Mouse (Mus musculus) hindbrain, postnatal 0 days (tissue): ENCODE results near the gene Parp16. TPM values are rescaled to one million over a fixed set of nuclear protein-coding genes. Genes with fewer than 3 reads are reported as not detected.

ENCODE experiments used
- ATAC-seq: fragments of 200-750 bp; cut with Nextera tagmentation; 2 replicates; pipeline ENCODE4 v1.8.0; 2017; ENCODE audit warnings: mild to moderate bottlenecking, moderate TSS enrichment, moderate library complexity
- DNase-seq: peaks from one replicate; pipeline ENCODE4 v3.0.0-alpha.2; 2015; ENCODE audit warnings: low spot score
- H3K27ac ChIP-seq: fragments of 300-500 bp; sonication (generic); 2 replicates; pipeline ENCODE4 v1.5.1; 2014; ENCODE audit warnings: mild to moderate bottlenecking
- H3K27me3 ChIP-seq: fragments of 300-500 bp; sonication (generic); 2 replicates; pipeline ENCODE4 v1.6.1; 2014; ENCODE audit warnings: low read length, mixed read lengths; ENCODE audit not compliant: insufficient read depth
- H3K36me3 ChIP-seq: fragments of 300-500 bp; sonication (generic); 2 replicates; pipeline ENCODE4 v1.6.1; 2014; ENCODE audit warnings: low read length, mixed read lengths; ENCODE audit not compliant: insufficient read depth
- H3K4me1 ChIP-seq: fragments of 300-500 bp; sonication (generic); 2 replicates; pipeline ENCODE4 v1.6.1; 2014; ENCODE audit warnings: antibody characterized with exemption, low read length, mixed read lengths; ENCODE audit not compliant: insufficient read depth
- H3K4me2 ChIP-seq: fragments of 300-500 bp; sonication (generic); 2 replicates; pipeline ENCODE4 v1.6.1; 2014; ENCODE audit warnings: low read depth, mild to moderate bottlenecking, low read length, moderate library complexity, mixed read lengths
- H3K4me3 ChIP-seq: fragments of 300-500 bp; sonication (generic); 2 replicates; pipeline ENCODE4 v1.5.1; 2014; ENCODE audit warnings: low read length
- H3K9ac ChIP-seq: fragments of 300-500 bp; sonication (generic); replicated peaks from 2 replicates; pipeline ENCODE4 v1.6.1; 2014; ENCODE audit warnings: mild to moderate bottlenecking, low read length, moderate library complexity, mixed read lengths
- H3K9me3 ChIP-seq: fragments of 300-500 bp; sonication (generic); 2 replicates; pipeline ENCODE4 v1.6.1; 2016; ENCODE audit warnings: low read length, mixed read lengths
- CTCF ChIP-seq: IDR thresholded peaks from 2 replicates; pipeline ENCODE4 v1.5.1; 2016; ENCODE audit warnings: antibody characterized with exemption, control low read depth, low read depth
- WGBS: fragments of 180-500 bp; shearing (Covaris S2); extraction: QIAGEN DNeasy Blood & Tissue Kit; methylation state at CpG from one replicate; pipeline ENCODE4 v1.1.7; 2014; 5-methylcytosine and 5-hydroxymethylcytosine counted together
- polyA plus RNA-seq: library from polyadenylated mRNA; unstranded; fragments of >200 nt; fragmentation: Nextera tagmentation; extraction: Ambion mirVana; gene quantifications from 2 replicates; pipeline ENCODE4 v1.2.1, GENCODE M21; 2015
- total RNA-seq: library from RNA; depleted of rRNA; stranded (reverse); fragments of >200 nt; gene quantifications from 2 replicates; pipeline ENCODE4 v1.2.3, GENCODE M21; 2014

Gene Parp16
- total and polyA plus RNA-seq, 2 experiments from 2014 or later: 5.9 to 6.7 TPM

- ATAC-seq (no peak), DNase-seq (no peak)
- Histone ChIP-seq H3K9ac (no peak overlapping the region), H3K27ac (no peak overlapping the region), H3K9me3 (no peaks in the 10 kb centered on the region), H3K4me3 (no peak overlapping the region), H3K4me1 (no peaks in the 10 kb centered on the region), H3K36me3 (no peaks in the 10 kb centered on the region; the same call in 1 of the 2 replicates), H3K27me3 (no peaks in the 10 kb centered on the region), H3K4me2 (no peak overlapping the region)
- WGBS: 88% methylated on average over 9 of the region's 9 CpGs
- no peak for TF ChIP-seq CTCF
These were observed 38.3 kb downstream of the Parp16 start for GRCm38 (mm10) chr9:65233243-65233985.

- ATAC-seq: no peak
- WGBS: 74% methylated on average over 3 of the region's 3 CpGs
These were observed 39.6 kb downstream of the Parp16 start for GRCm38 (mm10) chr9:65234734-65235133.

GRCm38 (mm10) chr9:65235601-65236000, 40.4 kb downstream of the Parp16 start:
- ATAC-seq (no peak), DNase-seq (no peak)
- Histone ChIP-seq H3K4me2 (no peak overlapping the region), H3K36me3 (no peaks in the 10 kb centered on the region; the same call in 1 of the 2 replicates), H3K9ac (no peak overlapping the region), H3K4me3 (no peak overlapping the region), H3K27ac (no peak overlapping the region), H3K4me1 (no peaks in the 10 kb centered on the region), H3K27me3 (no peaks in the 10 kb centered on the region), H3K9me3 (no peaks in the 10 kb centered on the region)
- 61% methylated on average over 1 of the region's 1 CpGs for WGBS
- TF ChIP-seq CTCF: no peak

More at GRCm38 (mm10) chr9:65234734-65235133, 39.6 kb downstream of the Parp16 start:
- no peaks in the 10 kb centered on the region for H3K4me1 ChIP-seq
- DNase-seq: no peak
- no peak overlapping the region for H3K4me2 ChIP-seq
- no peaks in the 10 kb centered on the region for H3K27me3 ChIP-seq
- no peak overlapping the region for H3K27ac ChIP-seq
- TF ChIP-seq CTCF: no peak
- no peaks in the 10 kb centered on the region; the same call in 1 of the 2 replicates for H3K36me3 ChIP-seq
- no peak overlapping the region for H3K4me3 ChIP-seq
- H3K9ac ChIP-seq: no peak overlapping the region
- no peaks in the 10 kb centered on the region for H3K9me3 ChIP-seq

- Histone ChIP-seq H3K9me3 (no peaks in the 10 kb centered on the region), H3K4me3 (no peak overlapping the region), H3K27ac (no peak overlapping the region), H3K9ac (no peak overlapping the region), H3K4me2 (no peak overlapping the region), H3K4me1 (no peaks in the 10 kb centered on the region), H3K36me3 (no peaks in the 10 kb centered on the region; the same call in 1 of the 2 replicates), H3K27me3 (no peaks in the 10 kb centered on the region)
- 77% methylated on average over 11 of the region's 11 CpGs for WGBS
- ATAC-seq: no peak
- no peak for DNase-seq
- no peak for TF ChIP-seq CTCF
These were observed 42.5 kb downstream of the Parp16 start for GRCm38 (mm10) chr9:65237616-65238015.

DNA sequence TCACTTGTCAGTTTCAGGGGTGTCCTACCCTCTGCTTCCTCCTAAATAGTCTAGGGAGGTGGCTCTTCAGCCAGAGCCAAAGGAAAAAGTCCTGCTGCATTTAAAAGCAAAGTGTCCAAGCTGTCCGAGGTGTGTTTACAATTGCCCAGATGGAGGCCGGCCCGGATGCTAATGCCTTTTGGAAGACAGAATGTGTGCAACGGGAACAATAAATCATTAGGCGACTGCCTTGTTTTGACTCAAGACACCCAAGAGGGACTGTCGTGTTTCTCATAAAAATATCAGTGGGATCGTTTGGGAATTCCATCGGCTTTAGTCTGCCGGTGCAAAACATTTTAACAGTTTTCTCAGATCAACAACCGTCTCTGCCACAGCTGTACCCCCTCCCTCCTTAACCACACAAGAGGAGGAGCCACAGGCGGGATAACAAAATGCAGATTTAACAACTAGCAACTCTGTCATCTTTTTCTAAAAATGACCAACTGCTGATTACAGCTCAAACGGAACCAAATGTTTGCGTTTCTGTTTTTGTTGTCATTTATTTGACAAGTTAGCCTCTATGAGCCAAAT, 43.1 kb downstream of the Parp16 start:
- Histone ChIP-seq H3K9ac (no peak overlapping the region), H3K9me3 (no peaks in the 10 kb centered on the region), H3K4me2 (no peak overlapping the region), H3K36me3 (no peaks in the 10 kb centered on the region; the same call in 1 of the 2 replicates), H3K4me1 (no peaks in the 10 kb centered on the region), H3K4me3 (no peak overlapping the region), H3K27me3 (no peaks in the 10 kb centered on the region), H3K27ac (no peak overlapping the region)
- 54% methylated on average over 13 of the region's 13 CpGs for WGBS
- no peak for ATAC-seq
- no peak for DNase-seq
- TF ChIP-seq CTCF: no peak

- Histone ChIP-seq H3K36me3 (no peaks in the 10 kb centered on the region), H3K27me3 (no peaks in the 10 kb centered on the region), H3K4me3 (no peak overlapping the region), H3K27ac (no peak overlapping the region), H3K4me1 (no peaks in the 10 kb centered on the region), H3K9me3 (no peaks in the 10 kb centered on the region), H3K9ac (no peak overlapping the region), H3K4me2 (no peak overlapping the region)
- TF ChIP-seq CTCF: no peak
- DNase-seq: no peak
- no peak for ATAC-seq
- 85% methylated on average over 4 of the region's 4 CpGs for WGBS
These were observed 44.0 kb downstream of the Parp16 start for GRCm38 (mm10) chr9:65239176-65239575.

- no peaks in the 10 kb centered on the region for H3K9me3 ChIP-seq
- no peaks in the 10 kb centered on the region for H3K4me1 ChIP-seq
- H3K27me3 ChIP-seq: no peaks in the 10 kb centered on the region
- WGBS: 95% methylated on average over 5 of the region's 5 CpGs
- no peak overlapping the region for H3K27ac ChIP-seq
- ATAC-seq (no peak), DNase-seq (no peak)
- no peak overlapping the region for H3K4me3 ChIP-seq
- TF ChIP-seq CTCF: peak; percentile 10; the same call in 1 of the 2 replicates
- no peaks in the 10 kb centered on the region for H3K36me3 ChIP-seq
- H3K4me2 ChIP-seq: no peak overlapping the region
- no peak overlapping the region for H3K9ac ChIP-seq
These were observed 44.6 kb downstream of the Parp16 start for GRCm38 (mm10) chr9:65239731-65240130.
